Mouse (Mus musculus) myocyte (in vitro differentiated cells): ENCODE results near the gene Aaed1. TPM values are rescaled to one million over a fixed set of nuclear protein-coding genes. Genes with fewer than 3 reads are reported as not detected.

Experiments
- H3K27me3 ChIP-seq: one replicate; pipeline ENCODE4 v1.6.1; 2011; ENCODE audit not compliant: control insufficient read depth, insufficient read depth, insufficient read length
- H3K36me3 ChIP-seq: one replicate; pipeline ENCODE4 v1.6.1; 2011; ENCODE audit not compliant: control insufficient read depth, insufficient read depth
- H3K4me2 ChIP-seq: one replicate; pipeline ENCODE4 v1.6.1; 2011; ENCODE audit warnings: low read depth, control low read depth
- H3K4me3 ChIP-seq: one replicate; pipeline ENCODE4 v1.5.1; 2011; ENCODE audit warnings: mild to moderate bottlenecking, control low read depth, moderate library complexity
- H3K79me2 ChIP-seq: one replicate; pipeline ENCODE4 v1.6.1; 2011; ENCODE audit not compliant: control insufficient read depth, insufficient read depth
- H3ac ChIP-seq: one replicate; pipeline ENCODE4 v1.6.1; 2011; ENCODE audit not compliant: control insufficient read depth, insufficient read length
- CEBPB ChIP-seq: IDR thresholded peaks from 2 replicates; pipeline ENCODE4 v1.6.1; 2011; ENCODE audit warnings: mild to moderate bottlenecking, moderate library complexity; ENCODE audit not compliant: poor library complexity, insufficient read depth, severe bottlenecking
- E2F4 ChIP-seq: IDR thresholded peaks from one replicate; pipeline ENCODE4 v1.6.1; 2011; ENCODE audit warnings: mild to moderate bottlenecking, control low read depth, moderate library complexity; ENCODE audit not compliant: insufficient read depth
- MAX ChIP-seq: IDR thresholded peaks from one replicate; pipeline ENCODE4 v1.6.1; 2011; ENCODE audit warnings: low read depth, mild to moderate bottlenecking, control low read depth
- MYOD1 ChIP-seq, 3 experiments: IDR thresholded peaks; one replicate each; pipeline ENCODE4 v1.6.1; 2011; ENCODE audit warnings: control low read depth in 2 of 3, low read depth in 2 of 3, mild to moderate bottlenecking in 2 of 3, moderate library complexity in 1 of 3; ENCODE audit not compliant: insufficient read length in 2 of 3, control insufficient read depth in 1 of 3
- MYOG ChIP-seq, 3 experiments: IDR thresholded peaks; one replicate each; pipeline ENCODE4 v1.6.1; 2011; ENCODE audit warnings: control low read depth in 2 of 3, low read depth in 2 of 3, mild to moderate bottlenecking in 2 of 3; ENCODE audit not compliant: insufficient read length in 2 of 3, control insufficient read depth in 1 of 3, insufficient read depth in 1 of 3
- POLR2A ChIP-seq: IDR thresholded peaks from one replicate; pipeline ENCODE4 v1.6.1; 2011; ENCODE audit warnings: low read depth, mild to moderate bottlenecking, control low read depth, moderate library complexity; ENCODE audit not compliant: insufficient read length
- POLR2AphosphoS2 ChIP-seq: IDR thresholded peaks from one replicate; pipeline ENCODE4 v1.6.1; 2011; ENCODE audit warnings: low read depth, control low read depth; ENCODE audit not compliant: insufficient read length
- REST ChIP-seq: IDR thresholded peaks from one replicate; pipeline ENCODE4 v1.6.1; 2011; ENCODE audit warnings: mild to moderate bottlenecking, control low read depth, moderate library complexity; ENCODE audit not compliant: insufficient read depth, insufficient read length
- SRF ChIP-seq: IDR thresholded peaks from one replicate; pipeline ENCODE4 v1.6.1; 2011; ENCODE audit warnings: low read depth; ENCODE audit not compliant: control insufficient read depth, insufficient read length
- TCF12 ChIP-seq: IDR thresholded peaks from one replicate; pipeline ENCODE4 v1.6.1; 2011; ENCODE audit warnings: mild to moderate bottlenecking, control low read depth; ENCODE audit not compliant: poor library complexity, insufficient read depth, severe bottlenecking
- TCF3 ChIP-seq: IDR thresholded peaks from one replicate; pipeline ENCODE4 v1.6.1; 2011; ENCODE audit warnings: low read depth, control low read depth; ENCODE audit not compliant: insufficient read length
- USF1 ChIP-seq: IDR thresholded peaks from one replicate; pipeline ENCODE4 v1.6.1; 2011; ENCODE audit warnings: low read depth, mild to moderate bottlenecking, control low read depth, moderate library complexity
- polyA plus RNA-seq: library from polyadenylated mRNA; unstranded; fragments of >200 nt; fragmentation: generic; extraction: Trizol; gene quantifications from one replicate; pipeline ENCODE4 v1.2.1, GENCODE M21; 2012; ENCODE audit warnings: missing spikeins

The Aaed1 gene
- polyA plus RNA-seq, 1 experiment, result 12.1 TPM

GRCm38 (mm10) chr13:64309842-64310241 lies 2.7 kb downstream of the Aaed1 start:
- Histone ChIP-seq H3K79me2 (peaks cover 9% of the 10 kb centered on the region), H3K36me3 (no peaks in the 10 kb centered on the region), H3K4me2 (no peak overlapping the region), H3K4me3 (no peak overlapping the region), H3K27me3 (no peaks in the 10 kb centered on the region), H3ac (no peak overlapping the region)
- no peak for TF ChIP-seq POLR2A
- no peak for TF ChIP-seq MYOD1 (IDR thresholded peaks at IDR 0.05; ENCODE audit: control insufficient read depth in 1 of 3, insufficient read length in 2 of 3, low read depth in 2 of 3)
- no peak for TF ChIP-seq MYOG (IDR thresholded peaks at IDR 0.05; ENCODE audit: control insufficient read depth in 1 of 3, insufficient read depth in 1 of 3, insufficient read length in 2 of 3, low read depth in 2 of 3)
- no peak for TF ChIP-seq POLR2AphosphoS2
- TF ChIP-seq SRF, result no peak
- no peak for TF ChIP-seq TCF3
- TF ChIP-seq E2F4, result no peak
- no peak for TF ChIP-seq MAX

GRCm38 (mm10) chr13:64309036-64309435 lies 3.5 kb downstream of the Aaed1 start:
- Histone ChIP-seq H3K79me2 (peaks cover 9% of the 10 kb centered on the region), H3K27me3 (no peaks in the 10 kb centered on the region), H3K36me3 (no peaks in the 10 kb centered on the region), H3ac (no peak overlapping the region), H3K4me3 (no peak overlapping the region), H3K4me2 (no peak overlapping the region)
- TF ChIP-seq REST (no peak), MAX (no peak), POLR2A (no peak), CEBPB (no peak), USF1 (no peak), TCF12 (no peak), E2F4 (no peak), POLR2AphosphoS2 (no peak), MYOD1 (IDR thresholded peaks at IDR 0.05; ENCODE audit: control insufficient read depth in 1 of 3, insufficient read length in 2 of 3, low read depth in 2 of 3) (no peak), MYOG (IDR thresholded peaks at IDR 0.05; ENCODE audit: control insufficient read depth in 1 of 3, insufficient read depth in 1 of 3, insufficient read length in 2 of 3, low read depth in 2 of 3) (no peak), SRF (no peak), TCF3 (no peak)

- no peak for TF ChIP-seq USF1
- no peak for TF ChIP-seq CEBPB
- TF ChIP-seq MYOG (IDR thresholded peaks at IDR 0.05; ENCODE audit: control insufficient read depth in 1 of 3, insufficient read depth in 1 of 3, insufficient read length in 2 of 3, low read depth in 2 of 3), result no peak
- TF ChIP-seq SRF, result no peak
- TF ChIP-seq MAX, result no peak
- TF ChIP-seq POLR2AphosphoS2, result no peak
- no peak for TF ChIP-seq TCF3
Observed at GRCm38 (mm10) chr13:64307508-64307907, 5.0 kb downstream of the Aaed1 start.

GRCm38 (mm10) chr13:64306078-64306477 lies 6.4 kb downstream of the Aaed1 start:
- no peak for TF ChIP-seq POLR2AphosphoS2
- no peak for TF ChIP-seq MAX
- no peak for TF ChIP-seq CEBPB
- TF ChIP-seq POLR2A, result no peak
- TF ChIP-seq TCF12, result no peak
- H3K4me3 ChIP-seq, result no peak overlapping the region
- H3K27me3 ChIP-seq, result no peaks in the 10 kb centered on the region
- no peaks in the 10 kb centered on the region for H3K36me3 ChIP-seq
- H3K79me2 ChIP-seq, result peaks cover 9% of the 10 kb centered on the region
- no peak overlapping the region for H3ac ChIP-seq
- no peak overlapping the region for H3K4me2 ChIP-seq

More at GRCm38 (mm10) chr13:64307508-64307907, 5.0 kb downstream of the Aaed1 start:
- Histone ChIP-seq H3K27me3 (no peaks in the 10 kb centered on the region), H3K79me2 (peaks cover 9% of the 10 kb centered on the region), H3ac (no peak overlapping the region), H3K4me2 (no peak overlapping the region), H3K36me3 (no peaks in the 10 kb centered on the region), H3K4me3 (no peak overlapping the region)

GRCm38 (mm10) chr13:64299069-64299468 lies 13.4 kb downstream of the Aaed1 start:
- Histone ChIP-seq H3ac (no peak overlapping the region), H3K79me2 (no peaks in the 10 kb centered on the region), H3K36me3 (no peaks in the 10 kb centered on the region), H3K4me3 (no peak overlapping the region), H3K4me2 (no peak overlapping the region), H3K27me3 (no peaks in the 10 kb centered on the region)
- TF ChIP-seq TCF3 (no peak), MYOD1 (IDR thresholded peaks at IDR 0.05; ENCODE audit: control insufficient read depth in 1 of 3, insufficient read length in 2 of 3, low read depth in 2 of 3) (no peak), POLR2A (no peak), CEBPB (no peak)
